Comparison of ENCODE assay signal across 20 mouse cellular contexts in the genomic region with DNA sequence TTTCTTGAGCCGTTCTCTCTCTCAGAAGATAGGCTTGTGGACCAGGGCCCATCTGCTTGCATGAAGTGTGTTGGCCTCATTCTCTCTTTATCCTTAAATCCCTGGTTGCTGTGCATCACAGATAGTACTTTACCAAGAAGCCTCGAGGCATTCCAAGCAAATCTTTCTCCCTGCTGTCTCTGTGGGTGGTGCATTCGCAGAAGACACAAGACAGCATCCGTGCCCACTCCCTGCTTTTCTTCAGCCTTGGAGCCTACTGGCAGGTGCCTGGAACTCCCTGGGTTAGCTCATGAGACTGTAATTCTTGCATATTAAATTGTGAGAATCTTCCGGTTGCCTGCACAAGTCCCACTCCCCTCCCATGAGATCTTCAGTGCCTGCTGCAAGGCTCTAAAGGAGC. TPM values are rescaled to one million over a fixed set of nuclear protein-coding genes. Genes with fewer than 3 reads are reported as not detected.
A peak's percentile ranks its signal among the peaks of the same experiment; 100 is the strongest.
DNase-seq lines count a peak whose midpoint lies in the region; ATAC-seq and TF ChIP-seq lines count a peak whose summit lies in the region.
"Had no signal": no experiment of that assay in that cellular context is flagged by ENCODE, and none has a peak within 500 bp of the region (broad histone marks: within the 10 kb centered on the region; RNA-seq: fewer than 3 reads in every experiment).

No protein-coding gene starts in this region.

- intact Hi-C loops in left cerebral cortex, adult 2 months (cut with DNase I): loop anchor here (1.0 to 5.0 kb wide), 2 partner anchors 22 to 41 kb away; no protein-coding TSS in a partner anchor

- H3K4me3 ChIP-seq in layer of hippocampus, adult 2 months: no peak overlapping the region
- no peak overlapping the region for H3K4me3 ChIP-seq in left cerebral cortex, adult 2 months
- H3K4me3 ChIP-seq: embryonic facial prominence, embryonic 15.5 days; limb, embryonic 15.5 days; midbrain, embryonic 10.5 days had no signal

- peak overlapping the region; percentile 62; the same call in 1 of the 2 replicates for H3K27ac ChIP-seq in layer of hippocampus, adult 2 months
- H3K27ac ChIP-seq in left cerebral cortex, adult 2 months: peak overlapping the region; percentile 78
- H3K27ac ChIP-seq: embryonic facial prominence, embryonic 15.5 days; limb, embryonic 15.5 days; midbrain, embryonic 10.5 days; stomach, postnatal 0 days had no signal

- no peak for TF ChIP-seq CTCF in layer of hippocampus, adult 2 months (conservative IDR thresholded peaks at IDR 0.05)
- TF ChIP-seq CTCF in left cerebral cortex, adult 2 months (IDR thresholded peaks at IDR 0.05): peak; percentile 21

- DNase-seq in layer of hippocampus, adult 2 months (ENCODE audit: low spot score in 2 of 2): peak; percentile 27 to 72
- DNase-seq in layer of hippocampus, adult 11-12 months (ENCODE audit: low spot score): no peak
- DNase-seq in left cerebral cortex, adult 2 months (ENCODE audit: extremely low spot score in 1 of 2, low spot score in 2 of 2): peak; percentile 56 to 59
- DNase-seq in right cerebral cortex, postnatal 14 days: peak; percentile 44
- DNase-seq in T-cell, adult 2 months (ENCODE audit: low spot score): no peak
- DNase-seq in adrenal gland, postnatal 10 days: no peak
- no peak for DNase-seq in adrenal gland, adult 8-10 months
- DNase-seq: cerebellum, adult 8-10 months; gastrocnemius, postnatal 14 days; heart, postnatal 36 days; kidney, adult 8-10 months; liver, postnatal 0 days; lung, postnatal 36 days; thymus, postnatal 36 days had no signal

- ATAC-seq in frontal cortex, adult (ENCODE audit: low TSS enrichment): peak; percentile 94
- ATAC-seq: forebrain, embryonic 14.5 days; liver, postnatal 0 days had no signal

RNA-seq across cellular contexts. Expression of a gene that starts 23.2 kb away (rescaled TPM):
- 100 to 1,000 TPM; 339 to 356 TPM for total RNA-seq in layer of hippocampus, adult 2 months (2021)
- 100 to 1,000 TPM; 285 to 291 TPM for total RNA-seq in left cerebral cortex, adult 2 months (2021)
- total RNA-seq in adrenal gland, postnatal 10 days (2021): 100 to 1,000 TPM; 890 to 974 TPM
- total RNA-seq in adrenal gland, adult 8-10 months (2022): 1,000 to 10,000 TPM; 1,792 to 2,284 (median 1,895) TPM

RNA-seq across cellular contexts. Expression of a gene that starts 57.9 kb away (rescaled TPM):
- 10 to 100 TPM; 28.8 to 30.9 TPM for total RNA-seq in layer of hippocampus, adult 2 months (2021)
- 10 to 100 TPM; 26.4 to 33.2 TPM for total RNA-seq in left cerebral cortex, adult 2 months (2021)
- 10 to 100 TPM; 15.4 to 19.4 TPM for total RNA-seq in adrenal gland, postnatal 10 days (2021)
- 10 to 100 TPM; 21.8 to 30.5 (median 28.1) TPM for total RNA-seq in adrenal gland, adult 8-10 months (2022)

RNA-seq across cellular contexts. Expression of a gene that starts 58.0 kb away (rescaled TPM):
- total RNA-seq in layer of hippocampus, adult 2 months (2021): 1 to 10 TPM; 3.7 to 4.5 TPM
- 1 to 10 TPM; 4.3 to 4.6 TPM for total RNA-seq in left cerebral cortex, adult 2 months (2021)
- total RNA-seq in adrenal gland, postnatal 10 days (2021): 1 to 10 TPM; 4.8 to 5.8 TPM
- 1 to 10 TPM; 3.5 to 4.1 (median 3.9) TPM for total RNA-seq in adrenal gland, adult 8-10 months (2022)

Comparison
In these comparisons a context has a peak if more than half of its experiments do, and no peak if none do; other contexts are left out.
1. DNase-seq: peak in layer of hippocampus, adult 2 months (2 of 2), left cerebral cortex, adult 2 months (2 of 2) and right cerebral cortex, postnatal 14 days (single experiment); none in layer of hippocampus, adult 11-12 months (single experiment), T-cell, adult 2 months (single experiment), adrenal gland, postnatal 10 days (single experiment) and adrenal gland, adult 8-10 months (single experiment).